Mouse (Mus musculus) lung, postnatal 25 days (tissue): Measurements from ENCODE around the gene Usp35.
A peak's percentile ranks its signal among the peaks of the same experiment; 100 is the strongest.

Source experiments
- DNase-seq: peaks from one replicate; pipeline ENCODE4 v3.0.0; 2022; ENCODE audit warnings: low spot score

Gene Usp35

DNA sequence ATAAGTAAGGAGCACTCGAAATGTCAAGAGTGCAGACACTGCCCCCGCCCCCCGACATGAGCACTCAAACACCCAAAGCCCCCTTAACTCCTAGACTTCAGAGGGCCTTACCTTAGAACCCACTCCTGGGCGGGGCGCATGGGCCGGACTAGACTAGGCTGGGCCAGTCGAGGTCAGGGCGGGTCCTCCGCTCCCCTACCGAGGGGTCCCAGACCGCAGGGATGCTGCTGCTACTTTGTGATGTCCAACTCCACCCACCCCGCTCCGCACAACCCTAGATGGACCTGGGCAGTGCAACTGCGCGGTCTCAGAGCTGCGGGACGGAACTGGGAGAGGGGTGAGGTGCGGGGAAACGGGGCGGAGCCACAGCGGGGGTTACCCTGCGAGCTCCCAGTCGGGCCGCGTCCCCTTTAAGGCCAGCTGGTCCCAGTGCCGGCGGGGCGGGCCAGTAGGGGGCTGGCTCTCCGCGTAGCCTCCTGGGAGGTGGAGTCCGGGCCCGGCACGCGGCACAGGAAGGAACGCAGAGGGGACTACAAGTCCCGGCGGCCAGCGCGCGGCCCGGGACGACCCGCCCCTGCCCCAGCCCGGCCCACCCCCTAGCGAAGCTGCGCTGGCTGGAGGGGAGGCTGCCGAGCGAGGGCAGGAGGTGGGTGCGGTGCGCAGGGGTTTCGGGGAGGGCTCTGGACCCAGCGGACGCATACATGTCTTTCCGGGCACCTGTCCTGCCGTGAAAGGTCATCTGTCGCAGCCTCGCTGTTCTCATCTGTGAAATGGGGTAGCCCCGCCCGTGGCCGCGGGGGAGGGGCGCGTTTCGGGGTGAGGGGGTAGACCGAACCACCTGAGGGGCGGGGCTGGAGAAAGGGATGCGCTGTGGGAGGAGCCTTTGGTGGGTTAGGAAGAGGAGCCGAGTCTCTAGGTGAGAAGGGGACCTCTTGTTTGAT is at the start of gene Usp35, which contains the start of gene Kctd21:
Gene Usp35 (minus strand): TSS at position 295 of the 941 bp plus-strand sequence.
Gene Kctd21 (plus strand): TSS at position 602 of the 941 bp plus-strand sequence.
- peak; percentile 96 for DNase-seq

DNA sequence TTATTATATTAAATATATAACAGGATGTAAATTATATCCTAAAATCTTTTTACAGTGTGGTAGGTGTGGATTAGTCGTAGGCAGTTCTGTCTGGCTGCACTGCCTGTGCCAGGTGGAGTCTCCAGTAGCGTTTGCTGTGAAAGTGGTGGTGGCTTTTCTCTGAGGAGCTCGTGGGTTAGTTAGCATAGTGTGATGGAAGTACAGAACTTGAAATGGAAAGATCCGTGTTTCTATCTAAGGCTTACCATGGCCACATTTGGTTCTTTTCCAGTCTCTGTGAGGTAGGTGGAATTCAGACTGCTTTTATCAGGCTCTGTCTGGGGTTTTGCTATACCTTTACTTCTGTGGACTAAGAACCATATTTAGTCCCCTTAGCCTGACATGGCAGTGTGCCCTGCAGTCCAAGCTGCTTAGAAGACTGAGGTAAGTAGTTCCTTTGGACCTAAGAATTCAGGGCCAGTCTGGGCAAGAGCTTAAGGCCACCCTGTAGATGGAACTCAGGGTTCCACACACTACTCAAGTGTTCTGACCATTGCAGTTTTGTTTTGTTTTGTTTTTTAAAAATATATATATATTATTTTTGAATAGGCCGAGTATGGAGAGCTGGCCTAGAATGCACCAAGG is 48.8 kb upstream of the Usp35 start:
- DNase-seq: no peak

DNA sequence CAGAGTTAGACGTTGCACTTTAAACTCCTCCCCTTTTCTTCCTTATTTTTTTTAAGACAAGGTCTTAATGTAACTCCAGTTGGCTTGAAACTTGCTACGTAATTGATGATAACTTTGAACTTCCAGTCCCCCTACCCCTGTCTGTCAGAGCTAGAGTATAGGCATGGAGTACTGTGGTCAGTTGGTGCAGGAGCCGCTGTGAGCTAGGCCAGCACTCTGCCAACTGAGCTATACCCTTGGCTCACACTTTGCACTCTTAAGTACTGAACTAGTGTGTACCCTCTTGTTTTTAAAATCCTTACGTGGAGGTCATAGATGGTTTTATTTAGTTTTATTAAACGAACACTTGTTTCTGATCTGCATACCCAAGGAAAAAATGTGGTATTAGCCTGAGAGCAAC is 47.5 kb upstream of the Usp35 start:
- no peak for DNase-seq

DNA sequence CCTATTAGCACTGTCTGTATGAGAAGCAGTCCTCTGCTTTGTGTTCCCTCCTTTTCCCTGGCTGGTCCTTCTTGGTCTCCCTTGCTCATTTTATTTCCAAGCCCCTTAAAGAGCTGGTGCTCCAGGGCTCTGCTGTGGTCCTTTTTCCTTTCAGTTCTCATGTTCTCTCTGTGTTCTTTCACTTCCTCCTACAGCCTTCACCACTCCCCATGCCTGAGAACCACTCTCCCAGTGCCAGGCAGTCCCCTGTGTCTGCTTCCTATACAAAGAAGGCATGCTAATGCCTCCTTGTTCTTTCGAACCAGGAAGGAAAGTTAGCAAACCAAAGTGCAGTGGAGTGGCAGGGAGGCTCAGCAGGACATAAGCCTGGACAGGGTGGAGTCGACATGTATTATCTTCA is 44.1 kb upstream of the Usp35 start:
- DNase-seq: no peak

DNA sequence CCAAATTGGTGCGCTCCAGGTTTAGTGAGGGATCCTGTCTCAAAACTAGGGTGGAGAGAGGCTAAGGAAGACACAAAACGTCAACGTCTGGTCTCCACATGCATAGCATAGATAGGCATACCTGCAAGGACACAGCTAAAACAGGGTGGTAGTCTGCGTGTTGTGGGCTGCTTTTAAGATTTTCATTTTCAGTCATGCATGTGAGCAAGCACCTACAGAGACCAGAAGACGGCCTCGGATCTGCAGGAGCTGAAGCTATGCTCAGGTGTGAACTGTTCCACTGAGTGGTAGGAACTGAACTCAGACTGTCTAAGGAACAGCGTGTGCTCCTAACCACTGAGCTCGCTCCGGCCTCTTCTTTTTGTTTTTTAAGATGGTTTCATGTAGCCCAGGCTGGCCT is 43.3 kb upstream of the Usp35 start:
- no peak for DNase-seq

DNA sequence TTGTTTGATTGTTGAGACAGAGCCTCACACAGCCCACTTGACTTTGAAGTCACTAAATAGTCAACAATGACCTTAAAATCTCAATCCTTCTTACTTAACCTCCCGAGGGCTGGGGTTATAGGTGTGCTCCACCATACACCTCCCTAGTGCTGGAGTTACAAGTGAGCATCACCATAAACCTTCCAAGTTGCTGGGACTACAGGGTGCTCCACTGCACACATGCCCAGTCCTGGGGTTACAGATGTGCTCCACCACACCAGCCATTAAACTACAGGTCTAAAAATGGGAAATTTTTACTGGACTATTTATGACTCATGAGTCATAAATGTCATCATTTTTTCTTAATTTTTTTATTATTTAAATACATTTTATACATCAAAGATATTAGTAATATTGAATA is 34.1 kb upstream of the Usp35 start:
- DNase-seq: no peak

DNA sequence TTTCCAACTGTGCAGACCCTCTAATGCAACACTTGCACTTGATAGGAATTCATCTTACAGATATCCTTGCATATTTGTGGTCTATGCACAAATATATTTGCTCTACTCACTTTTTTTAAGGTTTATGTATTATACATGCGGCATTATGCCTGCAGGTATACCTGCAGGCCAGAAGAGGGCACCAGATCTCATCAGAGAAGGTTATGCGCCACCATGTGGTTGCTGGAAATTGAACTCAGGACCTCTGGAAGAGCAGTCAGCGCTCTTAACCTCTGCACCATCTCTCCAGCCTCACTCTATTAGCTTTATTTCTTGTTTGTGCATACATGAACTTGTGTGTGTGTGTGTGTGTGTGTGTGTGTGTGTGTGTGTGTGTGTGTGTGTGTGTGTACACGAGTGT is 29.6 kb upstream of the Usp35 start:
- DNase-seq: peak; percentile 34

DNA sequence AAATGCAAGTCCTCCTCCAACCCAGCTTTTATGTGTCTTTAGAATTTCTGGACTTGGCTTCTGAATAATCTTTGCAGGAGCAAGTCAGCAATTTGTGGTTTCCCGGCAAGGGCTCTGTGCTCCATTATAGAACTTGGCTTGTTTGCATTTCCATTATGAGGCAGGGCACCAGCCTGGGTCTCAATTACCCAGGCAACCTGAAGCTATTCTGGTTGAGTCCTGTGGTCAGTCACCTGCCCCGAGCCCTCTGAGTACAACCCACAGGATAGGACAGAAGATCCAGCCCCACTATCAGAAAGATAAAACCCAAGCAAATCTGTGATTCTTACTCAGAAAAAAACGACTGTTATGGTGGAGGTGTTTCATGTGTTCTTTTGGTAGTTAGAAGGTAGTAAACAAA is 29.1 kb upstream of the Usp35 start:
- DNase-seq: no peak

DNA sequence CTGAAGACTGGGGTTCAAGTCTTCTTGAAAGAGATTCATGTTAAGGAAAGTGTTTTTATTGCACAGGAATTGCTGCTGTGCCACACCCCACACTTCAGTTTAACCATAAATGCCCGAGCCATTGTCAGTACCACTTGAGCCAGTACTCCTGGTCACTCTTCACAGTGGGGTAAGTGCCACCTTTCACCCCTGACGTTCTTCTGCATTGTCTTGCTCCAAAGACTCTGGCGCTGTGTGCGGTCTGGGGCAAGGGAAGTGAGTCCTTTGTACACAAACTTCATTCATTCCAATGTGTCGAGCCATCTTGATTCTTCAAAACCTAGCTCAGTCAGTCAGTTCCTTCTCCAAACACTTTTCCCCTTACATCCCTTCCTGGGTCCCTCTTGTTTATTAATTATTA is 28.3 kb upstream of the Usp35 start:
- DNase-seq: no peak

DNA sequence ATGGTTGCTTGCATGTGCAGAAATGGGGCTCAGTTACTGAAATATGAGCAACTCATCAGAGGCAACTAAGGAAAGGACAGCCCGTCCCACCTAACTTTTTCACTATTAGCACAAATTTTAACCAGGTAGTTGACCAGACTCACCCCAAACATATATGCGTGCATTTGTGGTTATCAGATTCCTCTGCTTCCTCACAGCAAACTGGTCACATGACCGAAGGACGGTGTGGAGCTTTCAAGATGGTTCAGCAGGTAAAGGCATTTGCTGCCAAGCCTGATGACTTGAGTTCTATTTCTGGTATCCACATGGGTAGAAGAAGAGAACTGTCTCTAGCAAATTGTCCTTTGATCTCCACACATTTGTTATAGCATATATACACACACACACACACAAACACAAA is 26.5 kb upstream of the Usp35 start:
- no peak for DNase-seq

DNA sequence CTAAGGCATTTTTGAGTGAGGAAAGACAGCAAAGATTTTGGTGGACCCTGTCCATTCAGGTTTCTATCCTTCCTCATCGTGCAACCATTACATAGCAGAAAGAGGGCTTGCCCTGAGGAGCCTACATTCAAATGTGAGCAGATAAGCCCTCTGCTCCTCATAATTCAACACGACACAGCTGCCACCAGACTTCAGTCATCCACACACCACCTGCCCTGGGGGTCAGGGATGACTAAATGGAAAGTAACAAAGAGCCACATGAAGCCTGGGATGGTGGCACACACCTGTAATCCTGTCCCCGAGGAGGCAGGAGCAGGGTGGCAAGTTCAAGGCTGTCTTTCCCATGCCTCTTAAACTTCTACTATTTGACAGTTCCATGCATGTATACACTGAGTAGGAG is 26.0 kb upstream of the Usp35 start:
- no peak for DNase-seq

DNA sequence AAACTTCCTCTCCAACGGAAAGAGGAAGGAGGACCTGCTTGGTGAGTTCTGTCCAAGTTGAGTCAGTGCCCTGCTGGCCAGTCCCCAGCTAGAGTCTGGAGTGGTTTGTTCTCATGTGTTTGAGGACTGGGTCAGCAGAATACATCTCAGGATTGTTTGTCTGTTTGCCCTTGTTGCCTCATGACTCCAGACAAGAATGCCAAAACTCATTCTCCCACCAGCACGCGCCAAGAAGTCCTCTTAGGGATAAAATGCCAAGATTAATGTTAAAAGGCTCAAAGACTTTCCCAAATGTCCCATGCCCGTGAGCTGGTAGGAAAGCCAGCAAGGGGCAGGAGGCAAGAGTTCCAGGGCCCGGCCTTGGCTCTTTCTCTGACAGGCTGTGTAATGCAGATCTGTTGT is 25.1 kb upstream of the Usp35 start:
- peak; percentile 86 for DNase-seq

DNA sequence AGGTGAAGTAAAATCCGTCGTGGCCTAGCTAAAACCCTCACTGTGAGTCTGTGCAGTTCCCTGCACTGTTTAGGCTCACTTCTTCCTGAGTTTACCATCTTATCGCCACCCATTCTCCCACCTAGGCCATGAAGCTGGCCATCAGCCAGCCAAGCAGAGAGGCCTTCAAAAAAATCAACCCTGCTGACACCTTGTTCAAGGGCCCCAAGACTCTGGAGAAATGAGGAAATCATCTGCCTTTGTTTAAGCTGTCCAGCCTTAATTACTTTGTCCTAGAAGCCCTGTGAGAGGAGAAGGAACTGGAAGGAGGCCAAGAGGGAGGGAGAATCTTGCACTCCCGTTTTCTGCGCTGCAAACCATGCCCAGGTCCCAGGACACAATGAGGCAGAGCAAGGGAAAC is 24.4 kb upstream of the Usp35 start:
- no peak for DNase-seq

DNA sequence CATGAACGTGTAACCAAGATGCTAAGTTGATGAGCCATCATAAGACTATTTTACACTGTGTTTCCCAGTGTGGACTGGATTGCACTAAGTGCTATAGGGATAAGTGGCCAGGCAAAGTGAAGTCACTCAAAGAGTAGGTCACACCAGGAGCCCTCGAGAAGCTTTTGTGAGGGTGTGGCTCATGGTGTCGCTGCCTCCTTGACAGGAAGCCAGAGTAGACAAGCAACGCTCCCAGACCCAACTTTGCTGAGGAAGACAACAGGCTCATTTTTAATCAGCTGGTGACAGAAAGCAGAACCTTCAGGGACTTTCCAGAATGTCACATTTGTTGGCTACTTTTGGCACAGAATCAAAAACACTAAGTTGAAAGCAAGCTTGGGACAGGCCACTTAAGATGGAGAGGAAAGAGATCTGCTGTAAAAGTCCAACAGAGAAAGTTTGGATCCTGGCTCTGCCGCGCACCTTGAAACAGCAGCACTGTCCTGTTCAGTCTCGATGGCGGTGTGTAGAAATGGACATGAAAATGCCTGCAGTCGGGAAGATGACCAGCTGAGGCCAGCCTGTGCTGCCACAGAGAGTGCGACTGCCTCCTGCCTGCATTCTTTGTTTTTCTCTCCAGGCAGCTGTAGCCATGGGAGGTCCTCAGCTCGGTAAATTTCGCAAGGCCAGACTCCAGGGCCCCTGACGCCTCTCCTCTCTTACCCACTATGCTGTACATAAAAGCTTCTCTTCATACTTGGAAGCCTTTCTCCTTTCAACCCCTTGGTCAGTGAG is 23.4 kb upstream of the Usp35 start:
- peak; percentile 76 for DNase-seq

DNA sequence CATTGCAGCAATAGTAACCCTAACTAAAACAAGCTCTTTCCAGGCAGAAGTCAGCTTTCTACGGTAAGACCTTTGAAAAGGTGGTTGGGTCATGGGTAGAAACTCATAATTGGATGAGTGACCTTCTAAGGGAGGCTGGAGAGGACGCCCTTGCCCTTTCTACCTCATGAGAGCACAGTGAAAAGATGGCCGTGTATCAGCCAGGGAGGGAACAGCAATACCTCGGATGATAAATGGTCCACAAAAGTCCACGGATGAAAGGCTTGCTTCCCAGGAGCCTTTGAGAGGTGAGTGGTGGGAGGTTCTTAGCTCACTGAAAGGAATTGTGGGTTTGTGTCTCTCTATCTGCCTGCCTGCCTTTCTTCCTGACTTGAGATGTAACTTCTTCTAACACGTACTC is 21.5 kb upstream of the Usp35 start:
- no peak for DNase-seq

DNA sequence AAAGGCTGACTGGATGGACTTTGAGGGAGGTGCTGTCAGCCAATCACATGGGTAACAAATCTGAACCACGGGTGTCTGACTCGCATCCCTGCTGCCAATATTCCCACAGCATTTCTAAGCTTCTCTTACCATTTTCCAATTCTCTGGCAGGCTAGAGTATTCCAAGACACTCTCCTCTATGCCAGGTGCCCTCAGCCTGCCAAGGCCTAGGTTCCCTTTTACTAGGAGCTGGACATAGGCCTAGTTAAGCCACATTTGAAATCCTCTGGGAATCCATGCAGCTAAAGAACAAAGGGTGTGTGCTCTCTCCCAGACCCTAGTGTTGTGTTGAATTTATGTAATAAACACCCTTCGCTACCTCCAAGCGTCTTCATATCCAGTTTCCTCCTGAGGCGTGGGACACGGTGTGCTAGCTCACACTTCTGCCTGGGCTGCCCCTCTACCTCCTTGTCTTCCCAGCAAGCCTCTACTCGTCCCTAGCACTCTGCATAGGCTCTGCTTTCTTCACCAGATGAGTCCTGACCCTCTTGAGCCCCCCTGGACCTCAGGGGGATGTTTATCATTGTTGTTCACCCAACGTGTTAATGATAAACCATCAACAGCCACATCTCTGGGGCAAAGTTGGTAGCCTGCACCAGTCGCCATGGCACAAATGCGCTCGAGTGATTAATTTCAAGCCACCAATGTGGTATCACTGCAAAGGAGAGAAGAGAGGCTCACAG is 20.1 kb upstream of the Usp35 start:
- DNase-seq: no peak

DNA sequence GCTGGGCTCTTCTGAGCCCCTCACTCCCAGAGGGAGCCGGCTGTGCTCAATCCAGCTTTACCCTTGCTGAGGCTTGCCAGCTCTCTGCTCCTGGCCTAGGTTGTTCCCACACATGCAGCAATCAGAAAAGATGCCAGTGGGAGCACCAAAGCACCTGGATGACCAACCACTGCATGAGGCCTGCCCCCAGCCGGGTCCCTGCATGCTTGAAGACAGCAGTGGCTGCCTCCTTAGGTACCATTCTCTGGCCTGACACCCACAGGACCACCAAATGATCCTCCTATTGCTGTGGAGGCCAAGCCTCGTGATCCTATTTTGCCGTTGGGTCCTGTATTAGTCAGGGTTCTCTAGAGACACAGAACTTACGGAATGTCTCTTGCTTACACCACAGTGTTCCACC is 19.1 kb upstream of the Usp35 start:
- no peak for DNase-seq

DNA sequence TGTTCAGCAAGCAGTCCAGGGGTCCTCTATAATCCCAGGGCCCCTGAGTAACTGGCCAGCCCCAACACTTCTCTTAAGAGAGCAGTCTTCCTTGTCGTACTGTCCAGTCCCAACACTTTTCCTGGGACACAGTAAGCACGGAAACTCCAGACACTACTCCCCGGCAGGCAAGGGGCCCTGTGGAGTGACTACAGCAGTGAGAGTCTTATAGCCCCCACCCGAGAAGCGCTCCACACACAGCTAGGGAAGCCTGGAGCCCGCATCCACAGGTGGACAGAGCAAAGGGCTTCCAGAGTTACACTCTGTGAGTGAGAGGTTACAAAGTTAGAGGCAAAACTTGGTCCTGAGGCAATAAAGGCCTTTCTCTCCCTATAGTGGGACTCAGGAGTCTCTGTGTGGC is 17.6 kb upstream of the Usp35 start:
- no peak for DNase-seq

DNA sequence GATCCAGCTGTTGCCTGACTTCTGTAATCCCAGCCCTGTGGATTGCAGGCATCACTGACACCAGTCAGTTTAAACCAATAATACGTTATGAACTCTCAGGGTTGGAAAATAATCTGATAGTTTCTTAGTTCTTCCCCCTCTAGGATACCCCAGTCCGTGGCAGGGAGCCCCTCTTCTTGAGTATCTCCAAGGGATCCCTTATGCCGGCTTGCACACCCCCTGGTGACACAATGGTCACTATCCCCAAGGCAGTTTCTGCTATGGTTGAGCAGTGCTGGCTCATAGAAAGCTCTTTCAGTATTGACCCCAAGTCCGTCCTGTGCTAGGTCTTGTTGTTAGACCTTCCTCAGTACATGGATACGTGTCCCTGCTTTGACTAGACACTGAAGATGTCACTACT is 17.0 kb upstream of the Usp35 start:
- no peak for DNase-seq

DNA sequence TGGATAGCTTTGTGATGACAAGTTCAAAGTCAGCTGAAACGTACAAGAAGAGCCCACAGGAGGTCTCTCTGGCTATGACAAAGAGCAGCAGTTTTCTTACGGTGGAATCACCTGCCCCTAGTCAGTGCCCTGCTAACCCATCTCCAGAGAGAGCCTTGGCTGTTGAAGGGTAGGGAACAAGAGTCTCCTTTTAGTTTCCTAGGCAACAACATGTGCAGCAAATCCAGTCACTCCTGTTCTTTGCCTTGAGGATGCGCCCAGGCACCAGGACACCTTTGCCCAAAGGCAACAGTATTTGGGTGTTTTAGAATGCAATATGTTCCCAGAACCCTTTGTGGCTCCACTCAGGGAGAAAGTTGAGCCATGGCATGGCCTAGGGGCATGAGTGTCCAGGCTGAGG is 16.5 kb upstream of the Usp35 start:
- DNase-seq: no peak

DNA sequence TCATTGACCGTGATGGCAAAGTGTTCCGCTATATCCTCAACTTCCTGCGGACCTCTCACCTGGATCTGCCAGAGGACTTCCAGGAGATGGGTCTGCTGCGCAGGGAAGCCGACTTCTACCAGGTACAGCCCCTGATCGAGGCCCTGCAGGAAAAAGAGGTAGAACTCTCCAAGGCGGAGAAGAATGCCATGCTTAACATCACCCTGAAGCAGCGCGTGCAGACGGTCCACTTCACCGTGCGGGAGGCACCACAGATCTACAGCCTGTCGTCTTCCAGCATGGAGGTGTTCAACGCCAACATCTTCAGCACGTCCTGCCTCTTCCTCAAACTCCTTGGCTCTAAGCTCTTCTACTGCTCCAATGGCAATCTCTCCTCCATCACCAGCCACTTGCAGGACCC is 15.6 kb upstream of the Usp35 start:
- DNase-seq: no peak

DNA sequence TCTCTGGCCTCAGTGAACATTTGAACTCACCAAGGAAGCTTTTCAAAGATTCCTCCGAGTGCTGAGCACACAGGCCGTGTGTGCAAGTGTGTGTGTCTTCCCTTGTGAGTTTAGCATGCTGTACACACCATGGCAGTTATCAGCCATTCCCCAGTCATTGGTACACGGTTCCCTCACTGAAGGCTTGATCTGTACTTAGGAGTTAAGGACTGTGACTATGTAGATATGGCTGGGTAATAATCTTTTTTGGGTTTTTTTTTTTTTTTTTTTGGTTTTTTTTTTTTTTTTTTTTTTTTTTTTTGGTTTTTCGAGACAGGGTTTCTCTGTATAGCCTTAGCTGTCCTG is 15.0 kb upstream of the Usp35 start:
- no peak for DNase-seq
